Mouse (Mus musculus): ENCODE data around the gene Rpl14.

DNA sequence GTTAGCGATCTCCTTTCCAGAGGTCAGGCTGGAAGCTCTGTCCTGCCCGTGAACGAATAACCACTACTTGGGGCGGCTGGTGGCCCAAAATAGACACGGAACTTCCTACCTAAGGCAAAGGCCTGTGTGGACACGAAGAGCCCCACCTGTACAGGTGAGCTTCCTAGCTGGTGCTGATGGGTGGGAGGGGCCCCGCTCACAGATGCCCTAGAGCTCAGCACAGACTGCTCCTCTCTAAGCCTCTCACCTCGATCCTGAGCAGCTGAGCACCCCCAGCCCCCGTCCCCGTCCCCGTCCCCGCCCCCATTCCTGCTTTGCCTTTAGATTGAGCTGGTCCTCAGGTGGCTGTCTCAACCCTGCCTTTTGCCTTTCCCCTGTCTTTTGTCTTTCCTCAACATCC is 32.7 kb downstream of the Rpl14 start:
- TF ChIP-seq POLR2A (IDR thresholded peaks at IDR 0.05; ENCODE audit: extremely low read depth, insufficient read depth, low read length), result no peak
- no peak for TF ChIP-seq CTCF (IDR thresholded peaks at IDR 0.05; ENCODE audit: low read depth, low read length)
